Mouse (Mus musculus): ENCODE measurements around the gene Cpa4.

Gene Cpa4

DNA sequence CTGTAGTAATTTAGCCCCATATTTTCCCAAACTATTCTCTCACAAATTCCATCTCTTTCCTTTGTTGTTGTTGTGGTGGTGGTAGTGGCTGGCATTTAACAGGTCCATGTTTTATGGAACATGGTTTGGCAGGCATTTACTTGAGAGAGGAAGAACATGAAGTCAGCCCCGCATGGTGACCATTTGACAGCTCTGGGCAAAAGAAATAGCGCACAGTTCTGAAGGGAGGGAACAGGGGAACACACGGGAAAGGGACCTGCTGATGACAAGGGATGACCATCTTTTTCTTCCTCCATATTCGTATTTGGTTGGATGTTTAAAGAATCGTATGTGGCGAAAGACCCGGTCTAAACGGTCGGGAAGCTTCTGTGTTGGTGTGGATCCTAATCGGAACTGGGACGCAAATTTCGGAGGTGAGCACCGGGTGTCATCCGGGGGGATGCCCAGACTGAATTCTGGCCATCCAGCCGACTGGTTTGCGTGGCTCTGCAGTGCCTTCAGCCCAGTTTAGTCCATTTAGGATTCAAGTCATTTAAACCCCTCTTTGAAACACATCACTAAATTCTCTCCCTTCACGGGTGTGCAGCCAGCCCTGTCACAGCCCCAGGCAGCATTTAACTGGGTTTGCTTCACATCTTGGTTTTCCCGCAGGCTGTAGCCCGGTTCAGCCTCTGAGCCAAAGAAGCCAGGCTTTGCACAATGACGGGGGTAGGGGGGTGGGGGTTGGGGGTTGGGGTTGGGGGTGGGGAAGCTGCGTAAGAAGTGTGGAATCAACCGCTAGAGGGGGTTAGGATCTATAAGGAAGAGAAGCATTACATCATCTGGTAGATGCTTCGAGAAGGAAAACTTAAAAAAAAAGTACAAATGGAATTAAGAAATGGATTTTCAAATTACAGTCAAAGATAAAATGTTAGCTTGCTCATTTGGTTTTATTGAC, 16.3 kb upstream of the Cpa4 start:
- DNase-seq (ENCODE audit: low read depth), result no peak

DNA sequence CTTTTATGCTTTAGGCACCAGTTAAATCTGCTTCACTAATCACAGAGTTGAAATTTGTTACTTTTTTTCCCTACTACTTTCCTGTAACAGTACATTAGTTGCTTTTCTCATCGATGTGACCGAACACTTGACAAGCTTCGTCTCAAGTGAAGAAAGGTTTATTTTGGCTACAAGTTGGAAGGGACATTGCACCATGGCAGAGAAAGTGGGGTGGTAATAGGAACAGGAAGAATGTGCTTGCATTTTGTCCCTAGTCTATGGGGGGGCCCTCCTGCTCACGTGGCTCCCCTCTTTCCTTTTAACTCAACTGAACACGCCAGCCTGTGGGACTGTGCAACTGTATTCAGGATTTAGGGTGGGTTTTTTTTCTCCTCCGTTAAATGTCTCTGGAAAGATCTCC, 15.5 kb upstream of the Cpa4 start:
- no peak for DNase-seq (ENCODE audit: low read depth)

DNA sequence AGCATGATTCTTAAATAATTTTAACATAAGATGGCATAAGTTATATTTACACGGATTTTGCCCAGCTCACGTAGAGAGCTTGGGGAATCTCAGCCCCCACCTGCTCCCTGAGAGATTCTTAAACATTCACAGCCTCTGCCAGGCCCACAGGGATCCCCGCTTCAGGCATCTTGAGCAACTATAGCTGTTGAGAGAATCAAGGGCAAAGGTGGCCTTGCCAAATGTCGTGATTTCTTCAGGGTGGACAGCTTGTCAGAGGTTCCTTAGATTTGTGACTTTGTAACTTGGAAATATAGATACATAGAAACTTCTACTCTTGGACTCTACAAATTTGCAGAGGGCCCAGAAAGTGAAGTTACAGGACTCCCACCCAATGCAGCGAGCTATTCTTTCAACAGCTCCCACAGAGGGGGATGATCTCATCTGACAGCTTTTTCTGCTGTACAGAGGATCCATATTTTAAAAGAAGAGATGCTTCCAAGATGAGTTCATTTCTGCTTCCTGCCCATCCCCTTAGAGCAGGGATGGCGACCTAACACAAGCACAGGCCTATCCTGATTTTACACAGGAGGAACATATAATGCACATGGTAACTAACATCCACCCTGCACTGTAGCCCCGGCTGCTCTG, 14.7 kb upstream of the Cpa4 start:
- no peak for DNase-seq (ENCODE audit: low read depth)

DNA sequence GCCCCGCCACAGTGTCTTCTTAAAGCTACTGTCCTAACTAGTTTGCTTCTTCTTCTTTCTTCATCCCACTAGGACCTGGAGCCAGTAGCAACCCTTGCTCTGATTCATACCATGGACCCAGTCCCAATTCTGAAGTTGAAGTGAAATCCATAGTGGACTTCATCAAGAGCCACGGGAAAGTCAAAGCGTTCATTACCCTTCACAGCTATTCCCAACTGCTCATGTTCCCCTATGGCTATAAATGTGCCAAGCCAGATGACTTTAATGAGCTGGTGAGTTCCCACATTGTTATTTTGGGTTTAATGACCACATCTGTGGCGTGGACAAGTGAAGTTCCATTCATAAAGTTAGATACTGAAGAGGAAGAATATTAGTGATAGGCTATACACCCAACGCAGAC, 14.1 kb upstream of the Cpa4 start:
- no peak for DNase-seq (ENCODE audit: low read depth)

DNA sequence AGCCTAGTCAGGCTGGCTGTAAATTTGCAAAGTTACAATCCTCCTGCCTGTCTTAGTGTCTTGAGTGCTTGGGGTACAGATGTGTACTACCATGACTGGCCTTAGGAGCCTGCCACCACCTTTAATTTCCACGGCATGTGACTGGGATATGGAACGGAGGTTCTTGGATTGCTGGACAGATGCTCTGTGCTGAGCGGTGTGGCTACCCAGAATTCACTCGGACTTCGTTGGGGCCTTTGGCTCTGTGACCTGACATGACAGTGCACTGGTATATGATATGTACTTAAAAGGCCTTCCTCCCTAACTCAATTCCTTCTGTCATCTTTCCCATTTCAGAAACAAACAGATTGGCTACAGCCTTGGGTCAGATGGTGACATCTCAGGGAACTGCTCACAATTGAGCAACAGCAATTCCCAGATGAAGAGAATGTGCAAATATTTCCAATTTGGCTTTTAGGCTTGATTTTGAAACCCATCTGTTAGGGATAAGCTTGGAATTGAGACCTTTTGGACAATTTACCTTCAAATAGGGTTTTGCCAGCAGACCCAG, 13.5 kb upstream of the Cpa4 start:
- DNase-seq (ENCODE audit: low read depth), result no peak

DNA sequence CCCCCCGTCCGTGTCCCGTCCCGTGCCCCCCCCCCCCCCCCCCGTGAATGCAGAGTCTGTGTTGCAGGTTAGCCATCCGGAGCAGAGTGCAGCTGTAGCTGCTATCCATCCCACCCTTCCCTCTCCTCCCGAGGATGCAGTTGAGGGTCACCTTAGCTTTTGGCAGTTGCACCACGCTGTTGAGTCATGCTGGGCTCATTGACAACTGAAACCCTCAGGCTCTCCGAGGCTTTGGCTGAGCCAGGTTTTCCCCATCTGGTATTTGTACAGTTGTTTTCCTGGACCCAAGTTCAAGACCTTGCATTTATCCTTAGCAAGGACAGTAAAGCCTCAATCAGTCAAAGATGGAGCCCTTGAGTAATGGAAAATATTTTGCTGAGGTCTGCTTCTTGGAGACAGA, 12.1 kb upstream of the Cpa4 start:
- DNase-seq (ENCODE audit: low read depth), result peak; percentile 59

DNA sequence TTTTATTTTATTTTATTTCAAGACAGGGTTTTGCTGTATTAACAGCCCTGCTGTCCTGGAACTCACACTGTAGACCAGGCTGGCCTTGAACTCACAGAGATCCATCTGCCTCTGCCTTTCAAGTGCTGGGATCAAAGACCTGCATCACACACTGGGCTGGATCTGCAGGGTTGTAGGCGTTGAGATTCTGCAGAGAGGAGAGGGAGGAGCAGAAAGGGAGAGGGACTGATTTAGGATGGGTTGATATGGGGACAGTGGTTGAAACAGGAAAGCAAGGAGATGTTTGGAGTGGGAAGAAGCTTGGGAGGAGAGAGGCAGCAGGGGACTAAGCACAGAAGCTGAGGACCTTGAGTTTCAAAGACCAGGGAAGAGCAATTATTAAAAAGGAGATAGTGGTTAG, 8.4 kb upstream of the Cpa4 start:
- no peak for DNase-seq (ENCODE audit: low read depth)

DNA sequence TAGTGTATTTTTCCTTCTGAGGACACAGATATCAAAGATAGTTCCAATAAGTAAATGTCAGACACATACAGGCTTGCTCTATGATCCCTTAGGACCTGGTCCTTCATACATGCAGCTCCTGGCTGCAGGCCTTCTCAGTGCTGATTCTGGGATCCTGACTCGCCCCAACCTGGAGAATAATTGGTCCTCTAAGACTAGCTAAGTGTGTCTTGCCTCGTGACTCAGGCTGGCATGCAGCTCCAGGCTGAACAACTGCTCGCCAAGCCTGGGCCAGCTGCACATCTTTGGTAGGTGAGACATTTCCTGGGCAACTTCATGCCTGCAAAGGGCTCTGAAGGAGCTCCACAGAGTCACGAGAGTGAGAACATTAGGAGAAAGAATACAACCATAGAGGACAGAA, 6.0 kb upstream of the Cpa4 start:
- no peak for DNase-seq (ENCODE audit: low read depth)

DNA sequence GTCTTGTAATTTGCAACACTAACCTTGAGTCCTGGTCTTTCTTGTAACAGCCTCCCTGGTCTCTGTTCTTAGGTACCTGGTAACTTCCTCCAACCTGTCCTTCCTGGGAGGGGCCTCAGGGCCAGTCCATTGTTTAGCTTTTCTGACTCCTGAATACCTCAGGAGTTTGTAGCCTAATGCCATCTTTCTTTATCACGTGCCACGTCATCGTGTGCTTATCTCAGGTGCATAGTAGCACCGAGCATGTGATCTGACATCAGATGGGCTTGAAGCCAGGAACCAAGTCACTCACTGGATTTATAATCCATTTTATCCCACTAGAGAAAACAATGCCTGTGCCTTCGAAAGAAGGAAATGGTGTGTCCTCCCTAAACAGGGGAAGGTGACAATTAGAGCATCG, 4.6 kb upstream of the Cpa4 start:
- DNase-seq (ENCODE audit: low read depth), result no peak

DNA sequence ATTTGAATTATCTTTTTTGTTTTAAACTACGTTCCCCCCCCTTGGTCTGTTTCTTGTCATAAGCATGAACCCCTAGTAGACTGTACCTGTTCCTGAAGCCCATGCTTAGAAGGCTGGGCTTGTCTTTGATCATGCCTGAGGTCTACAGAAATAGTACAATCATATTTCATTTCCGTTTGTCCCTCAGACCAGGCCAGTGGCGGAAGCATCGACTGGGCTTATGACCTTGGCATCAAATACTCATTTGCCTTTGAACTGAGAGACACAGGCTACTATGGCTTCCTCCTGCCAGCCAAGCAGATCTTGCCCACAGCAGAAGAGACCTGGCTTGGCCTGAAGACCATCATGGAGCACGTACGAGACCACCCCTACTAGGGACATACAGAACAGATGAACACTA, 4.1 kb upstream of the Cpa4 start:
- no peak for DNase-seq (ENCODE audit: low read depth)

DNA sequence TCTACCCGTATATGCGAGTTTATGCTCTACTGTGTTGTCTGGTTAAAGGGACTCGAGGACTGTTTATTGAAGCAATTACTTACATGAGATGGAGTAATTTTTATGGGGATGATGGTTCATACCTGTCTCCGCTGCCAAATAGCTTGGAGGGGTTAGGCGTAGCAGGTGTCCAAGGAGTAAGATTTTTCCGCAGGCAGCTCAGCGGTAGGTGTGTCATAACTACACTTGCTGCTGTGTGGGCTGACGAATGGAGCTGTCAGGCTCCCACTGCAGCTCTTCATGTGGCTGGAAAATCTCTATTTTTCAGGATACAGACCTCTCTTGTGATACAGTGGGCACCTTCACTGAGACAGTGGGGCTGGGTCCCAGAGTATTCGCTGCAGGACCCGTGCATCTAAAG, 1.2 kb downstream of the Cpa4 start:
- DNase-seq (ENCODE audit: low read depth), result no peak

DNA sequence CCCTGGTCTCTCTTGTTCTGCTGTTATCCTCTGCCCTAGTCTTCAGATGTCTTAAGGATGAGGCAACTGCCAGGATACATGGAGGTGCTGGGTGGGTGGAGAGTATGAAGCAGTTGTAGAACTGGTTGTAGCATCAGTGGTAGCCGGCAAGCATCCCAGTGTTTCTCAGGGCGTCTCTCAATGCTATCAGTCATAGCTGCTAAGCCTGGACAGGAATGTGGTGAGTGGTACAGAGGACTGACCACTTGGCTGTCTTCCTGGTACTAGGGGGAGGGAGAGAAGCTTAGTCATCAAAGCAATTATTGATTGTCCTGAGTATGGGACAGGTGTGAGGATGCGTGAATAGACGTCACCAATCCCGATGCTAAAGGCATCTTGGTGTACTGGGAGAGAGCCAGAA, 1.8 kb downstream of the Cpa4 start:
- no peak for DNase-seq (ENCODE audit: low read depth)

DNA sequence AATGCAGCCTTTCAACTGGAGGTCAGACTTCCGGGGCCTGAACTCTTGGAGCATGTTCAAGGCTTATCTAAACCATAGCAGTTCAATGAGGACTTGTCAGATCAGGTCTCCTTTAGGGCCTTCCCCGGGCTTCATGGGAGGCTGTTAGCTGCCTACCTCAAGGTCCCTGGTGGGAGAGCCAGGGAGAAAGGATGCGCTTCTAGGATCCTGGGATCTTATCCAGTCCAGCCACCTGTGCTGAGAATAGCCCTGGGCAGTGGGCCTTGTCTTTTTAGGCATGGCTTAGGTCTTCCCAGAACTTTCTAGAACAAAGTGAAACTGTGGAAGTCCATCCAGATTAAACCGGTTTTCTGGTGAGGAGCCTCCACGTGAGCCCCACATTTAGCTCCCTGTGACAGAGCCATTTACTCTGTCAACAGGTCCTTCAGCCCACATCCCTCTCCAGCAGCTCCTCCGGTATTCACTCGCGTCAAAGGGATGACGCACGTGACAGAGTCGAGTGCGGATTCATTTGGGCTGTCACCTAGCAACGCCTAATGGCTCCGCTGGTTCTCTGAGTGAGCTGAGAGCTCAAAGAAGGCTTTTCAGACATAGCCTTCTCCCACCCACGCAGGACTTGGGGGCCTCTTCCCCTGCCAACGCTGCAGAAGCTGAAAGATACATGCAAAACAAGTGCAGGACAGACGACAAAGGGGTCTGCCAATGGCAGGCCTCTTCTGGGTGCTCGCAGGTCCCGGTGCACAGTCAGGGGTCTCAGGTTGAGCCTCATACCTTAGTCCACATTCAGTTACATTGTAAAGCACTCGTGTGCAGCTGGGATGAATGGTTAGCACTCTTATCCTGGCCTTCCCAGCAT, 4.5 kb downstream of the Cpa4 start:
- no peak for DNase-seq (ENCODE audit: low read depth)

DNA sequence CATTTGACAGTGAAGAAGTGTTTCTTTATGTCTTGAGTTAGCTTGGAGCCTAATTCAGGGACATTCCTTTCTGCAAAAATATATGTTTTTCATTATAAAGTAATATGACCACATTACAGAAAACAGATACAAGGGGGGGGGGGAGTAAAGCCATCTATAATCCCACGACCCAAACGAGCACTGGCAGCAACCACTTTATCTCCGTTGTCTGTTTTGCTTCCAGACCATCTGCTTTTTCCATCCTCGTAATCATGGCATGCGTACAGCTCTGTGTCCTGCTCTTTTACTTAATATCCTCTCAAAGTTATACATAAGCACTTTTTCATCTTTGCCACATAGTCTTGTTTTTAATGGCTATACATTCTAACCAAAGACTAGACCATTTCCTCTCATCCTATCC, 5.2 kb downstream of the Cpa4 start:
- no peak for DNase-seq (ENCODE audit: low read depth)

DNA sequence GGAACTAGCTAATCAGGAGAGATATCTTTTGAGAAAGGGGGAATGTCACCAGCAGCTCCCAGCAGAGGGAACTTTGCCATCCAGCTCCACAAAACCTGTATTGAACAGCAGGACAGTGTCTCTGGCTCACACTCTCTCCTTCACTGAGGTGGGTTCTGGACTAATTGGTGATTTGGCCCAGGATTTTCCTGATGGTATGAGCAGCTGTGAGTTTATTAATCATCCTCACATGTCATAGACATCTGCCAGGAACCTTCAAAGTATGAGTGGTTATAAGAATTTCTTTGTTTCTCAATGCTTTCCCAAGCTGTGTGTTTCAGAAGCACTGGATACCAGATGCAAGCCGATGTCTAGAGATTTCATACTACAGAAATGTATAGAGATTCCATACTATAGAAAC, 6.8 kb downstream of the Cpa4 start:
- DNase-seq (ENCODE audit: low read depth), result no peak

DNA sequence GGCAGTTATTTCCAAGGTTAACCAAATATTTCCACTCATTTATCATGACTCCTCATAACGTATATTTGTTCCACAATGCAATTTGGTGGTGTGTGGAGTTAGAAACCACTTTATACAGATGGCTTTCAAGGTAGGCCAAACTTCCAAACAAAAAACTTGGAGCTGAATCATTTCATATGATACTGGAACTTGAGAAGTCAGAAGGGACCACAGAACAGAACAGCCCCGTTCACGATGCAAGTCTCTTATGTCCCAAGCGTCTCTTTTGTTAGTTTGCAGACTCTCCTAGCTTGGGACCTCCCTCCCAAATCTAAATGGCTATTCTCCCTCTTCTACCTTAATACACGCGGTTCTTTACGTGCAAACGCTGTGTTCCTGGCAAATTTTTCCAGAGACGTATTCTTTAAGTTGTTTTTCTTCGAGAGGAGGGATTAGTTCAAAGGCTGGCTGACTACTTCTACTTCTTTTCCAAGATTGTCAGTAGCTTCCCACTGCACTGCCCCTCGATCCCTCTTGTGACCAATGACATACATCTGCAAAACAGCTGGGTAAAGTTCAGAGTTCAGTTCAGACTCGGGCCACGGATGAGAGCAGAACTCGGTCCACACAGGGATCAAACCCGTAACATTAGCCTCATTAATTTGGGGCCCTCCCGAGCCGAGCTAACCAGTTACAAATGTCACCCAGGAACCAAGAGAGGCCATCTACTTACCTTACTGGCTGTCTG, 8.5 kb downstream of the Cpa4 start:
- no peak for DNase-seq (ENCODE audit: low read depth)

DNA sequence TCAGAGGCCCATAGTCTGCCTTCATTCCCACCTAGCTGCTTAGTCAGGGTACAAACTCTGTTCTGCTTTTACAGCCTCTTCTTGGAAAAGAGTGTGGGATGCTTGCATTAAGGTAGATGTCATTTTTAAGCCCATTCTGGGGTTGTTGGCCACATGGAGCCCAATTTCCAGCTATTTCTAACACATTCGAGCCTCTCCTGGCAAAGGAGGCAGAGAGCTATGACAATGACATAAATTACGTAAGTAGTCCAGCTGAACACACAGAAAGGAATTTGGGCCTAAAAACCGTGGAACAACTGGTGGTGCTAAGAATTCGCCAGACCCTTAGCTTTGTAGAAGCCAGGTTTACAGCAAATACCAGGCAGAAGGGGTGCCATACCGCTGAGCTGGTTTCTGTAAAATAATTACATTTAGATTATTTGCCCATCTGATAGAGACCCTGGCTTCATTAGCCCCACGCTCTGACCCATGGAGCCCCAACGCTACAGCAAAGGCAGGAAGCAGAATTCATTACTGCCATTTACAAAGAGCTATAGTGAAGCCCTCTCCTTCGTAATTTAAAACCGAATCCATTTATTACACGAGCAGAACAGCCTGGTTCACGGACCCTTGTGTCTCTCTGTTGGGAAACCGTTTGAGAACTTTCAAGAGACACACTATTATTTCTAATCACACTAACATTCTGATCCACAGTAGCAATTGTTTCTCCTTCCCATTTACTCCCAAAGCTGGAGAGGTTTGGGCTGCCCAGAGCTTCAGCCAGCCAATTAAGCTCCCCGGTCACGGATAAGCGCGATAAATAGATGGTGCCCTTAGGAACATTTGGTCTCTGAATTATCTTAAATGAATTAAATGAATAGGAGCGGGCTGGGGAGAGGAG, 12.0 kb downstream of the Cpa4 start:
- no peak for DNase-seq (ENCODE audit: low read depth)

DNA sequence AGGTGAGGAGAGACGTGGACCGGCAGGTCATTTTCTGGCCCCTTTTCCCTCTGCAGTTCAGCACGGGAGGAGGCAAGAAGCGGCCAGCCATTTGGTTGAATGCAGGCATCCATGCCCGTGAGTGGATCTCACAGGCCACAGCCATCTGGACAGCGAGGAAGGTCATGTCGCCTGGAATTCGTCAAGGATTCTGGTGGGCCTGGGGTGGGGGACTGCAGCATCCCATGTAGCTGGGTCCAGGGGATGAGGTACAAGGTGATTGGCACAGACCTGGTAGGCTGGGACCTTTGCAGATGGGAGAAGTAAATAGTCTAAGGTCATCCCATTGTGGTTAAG, 12.6 kb downstream of the Cpa4 start:
- no peak for DNase-seq (ENCODE audit: low read depth)

DNA sequence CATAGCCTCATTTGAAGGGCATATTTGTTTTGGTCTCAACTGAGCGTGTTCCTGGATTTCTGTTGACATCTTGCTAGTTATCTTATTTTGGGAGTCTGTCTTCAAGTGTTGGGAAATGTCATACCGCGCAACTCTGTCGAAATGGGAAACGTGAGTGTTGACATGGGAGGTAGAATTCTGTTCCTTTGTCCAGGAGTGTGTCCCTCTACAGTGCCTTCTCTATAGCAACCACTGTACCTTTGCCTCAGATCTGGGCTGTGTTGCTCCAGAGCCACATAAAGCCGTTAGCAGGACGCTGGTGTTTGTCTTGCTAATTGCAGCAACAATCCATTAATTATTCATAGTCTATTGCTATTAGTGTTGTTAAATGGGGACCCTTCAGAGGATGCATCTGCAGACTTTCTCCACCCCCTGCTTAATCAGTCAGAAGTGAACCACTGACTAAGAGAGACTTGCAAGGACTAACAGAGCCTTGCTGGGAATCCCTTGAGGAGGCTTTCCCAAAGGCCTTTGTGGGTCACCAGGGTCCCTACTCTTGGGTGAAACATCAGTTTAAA, 18.8 kb downstream of the Cpa4 start:
- DNase-seq (ENCODE audit: low read depth), result peak; percentile 20

DNA sequence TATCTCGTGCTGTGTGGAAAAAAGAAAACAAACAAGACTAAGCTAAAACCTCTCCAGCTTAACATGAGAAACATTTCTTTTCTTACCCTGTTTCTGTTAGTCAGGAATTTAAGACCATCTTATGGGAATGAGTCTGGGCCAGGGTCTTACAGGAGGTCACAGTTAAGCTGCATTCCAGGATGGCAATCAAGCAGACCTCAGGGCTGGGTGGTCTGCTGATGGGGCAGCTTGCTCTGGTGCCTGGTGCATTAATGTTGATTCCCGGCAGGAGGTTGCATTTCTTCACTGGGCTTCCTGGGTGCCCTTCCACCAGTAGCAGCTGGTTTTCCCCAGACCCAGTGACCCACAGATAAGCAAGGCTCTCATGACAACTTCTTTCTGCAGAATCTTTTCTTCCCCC, 21.6 kb downstream of the Cpa4 start:
- DNase-seq (ENCODE audit: low read depth), result no peak

All from 416B (cell line).